Mouse (Mus musculus) E14TG2a.4 (cell line): ENCODE results near the gene Krtap26-1.
A peak's percentile ranks its signal among the peaks of the same experiment; 100 is the strongest.

Experiments used
- H3K27me3 ChIP-seq: 2 replicates; pipeline ENCODE4 v1.6.1; 2014; ENCODE audit warnings: low read length, control low read depth; ENCODE audit not compliant: insufficient read depth
- H3K36me3 ChIP-seq: 2 replicates; pipeline ENCODE4 v1.6.1; 2014; ENCODE audit warnings: low read length, control low read depth; ENCODE audit not compliant: insufficient read depth
- H3K4me1 ChIP-seq: replicated peaks from 2 replicates; pipeline ENCODE4 v1.6.1; 2014; ENCODE audit warnings: low read depth, low read length, control low read depth
- H3K4me3 ChIP-seq: replicated peaks from 2 replicates; pipeline ENCODE4 v1.5.1; 2014; ENCODE audit warnings: mild to moderate bottlenecking, low read length
- H3K9me3 ChIP-seq: 2 replicates; pipeline ENCODE4 v1.6.1; 2014; ENCODE audit warnings: low read length, control low read depth
- CTCF ChIP-seq: conservative IDR thresholded peaks from 2 replicates; pipeline ENCODE4 v1.5.1; 2014; ENCODE audit warnings: low read length
- NANOG ChIP-seq: IDR thresholded peaks from 2 replicates; pipeline ENCODE4 v1.6.1; 2014; ENCODE audit warnings: borderline replicate concordance, low read length, mixed read lengths
- POU5F1 ChIP-seq: IDR thresholded peaks from 2 replicates; pipeline ENCODE4 v1.6.1; 2014; ENCODE audit warnings: low read length, borderline replicate concordance

The Krtap26-1 gene

DNA sequence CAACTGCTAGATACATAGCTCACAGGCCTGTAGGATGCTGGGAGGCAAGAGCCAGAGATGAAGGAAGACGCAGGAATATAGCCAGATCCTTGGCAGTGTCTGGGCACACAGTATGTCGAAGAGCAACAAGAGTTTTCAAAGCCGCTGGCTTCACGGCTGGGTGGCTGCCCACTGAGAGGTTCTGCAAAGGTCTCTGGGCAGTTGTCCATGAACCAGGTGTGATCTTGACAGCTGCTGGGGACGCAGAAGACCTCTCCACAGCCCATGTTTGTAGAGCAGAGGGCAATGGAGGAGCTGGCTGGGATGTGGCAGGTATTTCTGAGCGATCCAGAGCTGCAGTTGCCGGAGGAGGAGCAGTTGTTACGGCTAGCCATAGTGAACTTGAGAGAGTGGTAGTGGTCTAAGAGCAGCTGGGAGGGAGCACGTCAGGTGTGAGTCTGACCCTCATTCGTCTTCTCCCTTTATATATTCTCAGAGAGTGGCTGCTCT lies at the start of gene Krtap26-1:
Gene Krtap26-1 (minus strand): TSS at position 439 of the 489 bp plus-strand sequence.
- no peaks in the 10 kb centered on the region for H3K27me3 ChIP-seq
- no peaks in the 10 kb centered on the region for H3K36me3 ChIP-seq
- H3K4me3 ChIP-seq = no peak within 1 kb of the TSS
- H3K9me3 ChIP-seq = no peaks in the 10 kb centered on the region
- no peak for TF ChIP-seq CTCF
- H3K4me1 ChIP-seq = no peaks in the 10 kb centered on the region

DNA sequence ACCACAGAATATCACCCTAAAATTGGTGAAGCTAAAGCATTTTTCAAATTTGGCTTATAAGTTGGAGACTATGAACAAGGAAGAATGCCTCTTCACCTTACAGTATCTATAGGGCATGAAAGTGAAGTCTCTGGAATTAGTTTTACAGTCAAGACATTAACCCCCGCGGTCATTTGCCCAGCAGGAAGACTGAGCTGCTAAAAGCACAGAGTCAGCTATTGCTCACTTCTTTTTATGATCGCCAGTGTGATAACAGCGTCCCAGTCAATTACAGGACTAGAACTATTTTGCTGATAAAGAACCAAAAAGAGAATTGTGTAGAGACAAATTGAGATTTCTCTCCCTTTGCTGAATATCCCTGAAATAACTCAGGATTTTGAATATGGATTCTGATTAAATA lies 48.7 kb upstream of the Krtap26-1 start:
- TF ChIP-seq NANOG (no peak), CTCF (no peak), POU5F1 (no peak)
- Histone ChIP-seq H3K4me1 (peaks cover 4% of the 10 kb centered on the region; the same call in 1 of the 2 replicates), H3K36me3 (no peaks in the 10 kb centered on the region), H3K27me3 (no peaks in the 10 kb centered on the region), H3K9me3 (no peaks in the 10 kb centered on the region), H3K4me3 (no peak overlapping the region)

GRCm38 (mm10) chr16:88681282-88681681 lies 33.7 kb upstream of the Krtap26-1 start:
- no peak for TF ChIP-seq POU5F1
- no peak for TF ChIP-seq CTCF
- TF ChIP-seq NANOG = no peak
- Histone ChIP-seq H3K4me1 (no peaks in the 10 kb centered on the region), H3K27me3 (no peaks in the 10 kb centered on the region), H3K4me3 (no peak overlapping the region), H3K36me3 (no peaks in the 10 kb centered on the region), H3K9me3 (no peaks in the 10 kb centered on the region)

GRCm38 (mm10) chr16:88679099-88679498 lies 31.5 kb upstream of the Krtap26-1 start:
- Histone ChIP-seq H3K9me3 (no peaks in the 10 kb centered on the region), H3K36me3 (no peaks in the 10 kb centered on the region), H3K27me3 (no peaks in the 10 kb centered on the region), H3K4me3 (no peak overlapping the region), H3K4me1 (no peaks in the 10 kb centered on the region)
- TF ChIP-seq POU5F1 (no peak), CTCF (no peak), NANOG (no peak)

GRCm38 (mm10) chr16:88671571-88671970 lies 24.0 kb upstream of the Krtap26-1 start, which contains the start of gene Krtap27-1:
TSS of gene Krtap27-1 (minus strand) at chr16:88671671.
- no peaks in the 10 kb centered on the region for H3K4me1 ChIP-seq
- H3K9me3 ChIP-seq = no peaks in the 10 kb centered on the region
- no peak within 1 kb of the TSS for H3K4me3 ChIP-seq
- TF ChIP-seq CTCF (no peak), POU5F1 (no peak), NANOG (no peak)
- no peaks in the 10 kb centered on the region for H3K27me3 ChIP-seq
- H3K36me3 ChIP-seq = no peaks in the 10 kb centered on the region

GRCm38 (mm10) chr16:88657426-88657825 lies 9.8 kb upstream of the Krtap26-1 start:
- TF ChIP-seq NANOG = no peak
- 0 out of 2 replicates have a peak, but pooled peaks have one; percentile 4 for TF ChIP-seq CTCF
- H3K36me3 ChIP-seq = no peaks in the 10 kb centered on the region
- no peaks in the 10 kb centered on the region for H3K27me3 ChIP-seq
- H3K9me3 ChIP-seq = no peaks in the 10 kb centered on the region
- no peaks in the 10 kb centered on the region for H3K4me1 ChIP-seq
- H3K4me3 ChIP-seq = no peak overlapping the region

GRCm38 (mm10) chr16:88651952-88652351 lies 4.4 kb upstream of the Krtap26-1 start:
- TF ChIP-seq NANOG = no peak
- Histone ChIP-seq H3K9me3 (no peaks in the 10 kb centered on the region), H3K4me3 (no peak overlapping the region), H3K4me1 (no peaks in the 10 kb centered on the region), H3K27me3 (no peaks in the 10 kb centered on the region), H3K36me3 (no peaks in the 10 kb centered on the region)

GRCm38 (mm10) chr16:88651082-88651481 lies 3.5 kb upstream of the Krtap26-1 start:
- H3K9me3 ChIP-seq = no peaks in the 10 kb centered on the region
- TF ChIP-seq POU5F1 (no peak), CTCF (no peak), NANOG (no peak)
- no peak overlapping the region for H3K4me3 ChIP-seq
- H3K36me3 ChIP-seq = no peaks in the 10 kb centered on the region
- no peaks in the 10 kb centered on the region for H3K27me3 ChIP-seq
- H3K4me1 ChIP-seq = no peaks in the 10 kb centered on the region

DNA sequence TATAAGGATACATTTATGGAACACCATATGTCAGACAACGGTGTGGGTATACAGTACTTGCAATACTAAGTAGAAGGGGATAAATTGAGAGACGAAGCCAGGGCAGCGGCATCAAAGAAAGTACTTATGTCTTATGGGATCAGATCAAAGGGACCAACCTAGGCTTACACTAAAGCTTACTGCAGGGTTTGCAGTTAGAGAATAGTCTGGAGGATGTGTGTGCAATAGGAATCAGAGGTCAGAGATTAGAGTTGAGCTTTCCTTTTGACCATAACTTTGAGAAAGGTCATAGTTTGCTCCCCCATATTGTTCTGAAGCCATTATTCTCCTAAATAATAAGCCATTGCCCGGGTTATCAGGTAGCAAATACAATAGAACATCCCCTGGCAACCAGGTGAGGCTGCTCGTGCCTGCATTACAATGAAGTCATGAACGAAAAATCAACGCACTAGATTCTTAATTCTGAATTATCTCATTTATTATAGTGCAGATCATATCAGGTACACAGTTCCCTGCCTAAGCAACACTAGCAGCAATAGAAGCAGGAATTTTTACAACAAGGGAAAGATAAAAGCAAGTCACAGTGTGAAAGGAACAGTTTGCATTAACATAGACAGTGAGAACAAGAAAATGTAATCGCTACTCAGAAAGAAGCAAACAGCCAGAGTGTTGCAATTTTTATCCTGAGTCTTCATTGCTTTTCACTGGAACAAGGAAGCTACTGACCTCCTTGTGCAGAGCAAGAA lies 1.1 kb downstream of the Krtap26-1 start:
- Histone ChIP-seq H3K4me1 (no peaks in the 10 kb centered on the region), H3K4me3 (no peak overlapping the region), H3K27me3 (no peaks in the 10 kb centered on the region), H3K36me3 (no peaks in the 10 kb centered on the region), H3K9me3 (no peaks in the 10 kb centered on the region)
- TF ChIP-seq NANOG (no peak), POU5F1 (no peak), CTCF (no peak)
